Mouse (Mus musculus) liver, embryonic 14.5 days (tissue): Measurements from ENCODE around the gene Trappc3l.

Experiments used
- CTCF ChIP-seq: IDR thresholded peaks from 2 replicates; pipeline ENCODE4 v1.5.1; 2016; ENCODE audit warnings: antibody characterized with exemption, low read depth, control low read depth
- EP300 ChIP-seq: IDR thresholded peaks from 2 replicates; pipeline ENCODE4 v1.6.1; 2016; ENCODE audit warnings: antibody characterized with exemption, low read depth

DNA sequence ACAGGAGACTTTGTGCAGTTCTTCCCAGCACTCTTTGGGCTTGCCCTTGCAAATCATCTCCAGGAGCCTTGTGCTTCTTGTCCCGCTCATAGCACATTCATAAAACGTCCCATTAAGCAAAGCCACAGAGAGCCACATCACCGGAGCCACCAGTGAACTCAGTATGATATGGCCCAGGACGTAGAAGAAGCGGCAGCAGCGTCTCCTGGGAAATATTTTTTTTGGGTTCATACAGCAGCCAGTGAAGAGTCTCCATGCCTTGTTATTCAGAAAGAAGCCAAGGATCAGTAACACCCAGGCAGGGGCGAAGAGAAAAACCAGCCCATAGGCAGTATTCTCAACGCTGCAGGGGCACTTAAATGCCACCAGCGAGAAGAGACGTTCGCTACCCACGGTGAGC lies 58.6 kb downstream of the Trappc3l start:
- TF ChIP-seq CTCF, result no peak
- TF ChIP-seq EP300, result no peak
